14 mouse cellular contexts compared by ENCODE assay signal in genomic region chr2:135738950-135739349, GRCm38 (mm10).
"Had no signal": no experiment of that assay in that cellular context is flagged by ENCODE, and none has a peak within 500 bp of the region (broad histone marks: within the 10 kb centered on the region; RNA-seq: fewer than 3 reads in every experiment).

No protein-coding gene starts in this region.

- ATAC-seq: hindbrain, embryonic 16.5 days; intestine, embryonic 16.5 days had no signal

- DNase-seq: gastrocnemius, postnatal 14 days; gastrocnemius, postnatal 36 days; heart, adult 2 months; heart, postnatal 14 days; heart, postnatal 36 days; kidney, adult 11 months; kidney, adult 2 months; kidney, adult 9 months; kidney, postnatal 14 days; kidney, postnatal 36 days; liver; liver, embryonic 13.5 days had no signal
